Mouse (Mus musculus): ENCODE data around the gene Chuk.

DNA sequence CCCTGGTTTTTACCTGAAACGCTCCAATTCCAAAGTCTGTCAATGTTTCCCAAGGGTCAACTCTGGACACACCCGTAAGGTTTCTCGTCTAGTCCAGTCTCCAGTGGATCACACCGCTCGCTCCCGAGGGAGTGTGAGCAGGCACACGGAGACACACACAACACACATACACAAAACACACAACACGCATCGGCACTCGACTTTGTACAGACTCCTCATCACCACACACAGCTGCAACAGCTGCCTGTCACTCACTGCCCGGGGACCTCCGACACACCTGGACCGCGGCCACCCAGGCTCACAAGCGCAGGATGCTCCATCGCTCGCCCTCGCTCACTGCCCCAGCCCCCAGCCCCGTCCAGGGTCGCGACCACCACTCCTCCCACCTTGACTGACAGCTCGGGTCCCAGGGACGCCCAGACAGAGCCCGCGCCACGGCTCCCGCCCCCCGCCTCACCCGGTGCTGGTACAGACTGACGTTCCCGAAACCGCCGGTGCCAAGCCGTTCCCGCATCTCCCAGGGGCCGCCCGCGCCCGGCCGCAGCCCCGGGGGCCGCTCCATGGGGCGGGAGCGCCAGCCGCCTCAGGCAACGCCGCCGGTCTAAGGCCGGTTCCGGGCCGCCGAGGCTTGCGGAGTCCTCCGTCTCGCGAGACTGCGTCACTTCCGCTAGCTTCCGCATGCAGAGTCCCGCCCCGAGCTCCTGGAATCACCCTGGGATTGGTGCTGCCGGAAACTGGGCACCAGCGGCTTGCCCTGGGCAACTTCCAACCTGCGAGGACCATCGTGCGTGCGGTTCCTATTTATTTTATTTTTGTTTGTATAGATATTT lies at the start of gene Chuk:
- TF ChIP-seq CTCF (IDR thresholded peaks at IDR 0.05; ENCODE audit: extremely low read depth, insufficient read depth, low read length) (no peak), POLR2A (IDR thresholded peaks at IDR 0.05; ENCODE audit: extremely low read depth, insufficient read depth, low read length) (peak; percentile 75)
